Mouse (Mus musculus) heart, adult 10 weeks (tissue): ENCODE data around the gene Cmpk1. TPM values are rescaled to one million over a fixed set of nuclear protein-coding genes. Genes with fewer than 3 reads are reported as not detected.

Source experiments
- polyA plus RNA-seq: library from polyadenylated mRNA; stranded (reverse); fragments of 350-450 nt; fragmentation: Illumina TruSeq; extraction: RNeasy Lipid Tissue Mini Kit (QIAGEN cat#74804); gene quantifications from one replicate; pipeline ENCODE4 v1.2.3, GENCODE M21; 2014; ENCODE audit warnings: low read depth, low replicate concordance

The Cmpk1 gene
- 37.5 TPM for polyA plus RNA-seq

DNA sequence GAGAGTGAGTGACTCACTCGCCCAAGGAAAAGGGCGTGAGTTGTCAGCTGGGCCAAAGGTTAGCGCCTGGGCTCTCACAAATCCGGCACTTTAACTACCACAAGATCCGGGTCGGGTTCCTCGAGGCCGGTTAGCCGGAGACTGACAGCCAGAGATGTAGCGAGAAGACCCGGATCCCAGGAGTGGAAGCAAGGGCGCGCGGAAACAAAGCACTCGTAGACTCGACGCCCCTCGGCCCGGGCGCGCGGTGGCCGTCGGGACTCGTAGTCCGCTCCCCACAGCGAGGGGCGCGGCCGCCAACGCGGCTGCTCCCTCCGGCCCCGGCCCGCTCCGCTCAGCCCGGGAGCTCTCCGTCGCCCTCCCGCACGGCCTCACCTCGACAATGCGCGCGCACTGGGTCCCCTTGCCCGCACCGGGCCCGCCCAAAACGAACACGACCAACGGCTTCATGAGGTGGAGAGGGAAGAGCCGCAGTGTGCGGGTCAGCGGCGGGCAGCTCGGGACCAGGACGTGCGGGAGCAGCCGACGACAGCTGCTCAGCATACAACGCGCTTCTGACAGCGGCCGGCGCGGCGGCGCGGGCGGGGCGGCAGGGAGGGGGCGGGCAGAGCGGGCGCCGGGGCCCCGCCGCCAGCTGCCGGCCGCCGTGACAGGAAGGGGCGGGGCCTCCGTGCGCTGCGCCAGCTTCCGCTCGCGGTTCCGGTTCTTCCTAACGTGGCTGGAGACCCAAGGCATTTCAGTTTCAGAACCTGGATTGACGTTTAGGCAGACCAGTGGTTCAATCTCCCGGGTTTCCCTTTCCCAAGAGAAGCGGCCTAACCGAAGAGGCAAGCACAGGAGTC is at the start of gene Cmpk1:
TSS of gene Cmpk1 (minus strand) at position 651 of the 842 bp plus-strand sequence.

DNA sequence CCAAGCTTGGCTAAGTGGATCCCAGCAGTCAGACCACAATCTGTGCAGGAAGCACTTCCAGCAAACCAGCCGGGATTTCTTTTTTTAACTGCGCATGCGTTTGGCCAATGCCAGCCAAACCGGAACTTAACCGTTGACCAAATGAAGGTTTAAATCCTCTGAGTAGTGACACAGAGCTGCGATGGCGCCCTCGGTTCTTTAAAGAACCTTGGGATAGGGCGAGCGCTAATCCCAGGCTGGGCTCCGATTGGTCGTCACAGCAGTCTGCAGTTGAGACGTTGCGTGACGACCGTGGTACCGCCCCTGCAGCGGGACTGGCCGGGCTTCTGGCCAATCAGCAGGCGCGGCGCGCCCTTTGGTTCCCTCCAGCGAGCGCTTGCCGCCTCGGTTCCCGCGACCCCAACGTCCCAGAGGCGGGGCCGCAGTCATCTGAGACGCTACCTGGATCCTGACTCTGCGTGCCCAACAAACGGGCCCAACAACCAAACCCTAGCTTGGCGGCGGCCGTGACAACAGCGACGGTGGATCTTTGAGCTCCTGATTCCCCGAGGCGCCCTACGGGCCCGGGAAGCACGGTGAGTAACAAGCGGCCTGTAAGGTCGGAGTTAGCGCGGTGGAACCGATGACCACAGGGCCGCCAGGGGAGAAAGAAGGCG is 12.9 kb upstream of the Cmpk1 start, which contains the start of gene Stil:
TSS of gene Stil (plus strand) at position 387 of the 656 bp plus-strand sequence.

DNA sequence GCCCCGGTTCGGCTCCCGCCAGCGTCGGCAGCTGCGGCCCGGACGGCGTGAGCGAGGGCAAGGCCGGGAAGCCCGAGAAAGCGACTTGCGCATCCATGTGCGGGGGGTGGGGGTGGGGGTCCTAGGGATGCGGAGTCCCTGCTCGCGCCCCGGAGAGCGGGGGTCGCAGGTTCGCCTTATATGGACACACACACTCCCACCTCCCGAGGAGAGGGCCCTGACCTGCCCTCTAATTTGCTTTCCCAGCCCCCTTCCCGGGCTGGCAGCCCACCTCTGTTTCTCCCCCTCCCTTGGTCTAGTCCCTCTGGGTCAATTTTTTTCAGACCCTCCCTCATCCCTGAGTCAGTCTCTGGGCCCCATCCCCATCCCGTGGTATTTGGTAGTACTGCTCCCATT is 61.1 kb downstream of the Cmpk1 start, which contains the start of gene Foxe3:
TSS of gene Foxe3 (minus strand) at position 97 of the 396 bp plus-strand sequence.

Other genes starting within 250 kb of the Cmpk1 start
- gene Gm12830, start 165.5 kb downstream of the Cmpk1 start, polyA plus RNA-seq: not detected
- gene Foxd2, start 78.4 kb downstream of the Cmpk1 start, polyA plus RNA-seq: 0.21 TPM
- gene Foxe3, start 61.2 kb downstream of the Cmpk1 start, polyA plus RNA-seq: not detected
- gene Stil, start 12.9 kb upstream of the Cmpk1 start, polyA plus RNA-seq: 0.08 TPM
- gene Tal1, start 69.2 kb upstream of the Cmpk1 start, polyA plus RNA-seq: 3.7 TPM
- gene Pdzk1ip1, start 101.5 kb upstream of the Cmpk1 start, polyA plus RNA-seq: not detected
- gene Cyp4x1, start 147.0 kb upstream of the Cmpk1 start, polyA plus RNA-seq: not detected